Mouse (Mus musculus): Measurements from ENCODE around the gene Tmem260. TPM values are rescaled to one million over a fixed set of nuclear protein-coding genes. Genes with fewer than 3 reads are reported as not detected.

The Tmem260 gene
- total RNA-seq, 2 experiments from 2014 or later: 20.0 to 30.4 TPM

- DNase-seq (ENCODE audit: low spot score in 2 of 2): no peak
- intact Hi-C loops (cut with DNase I): no loop called here
These were observed 92.2 kb downstream of the Tmem260 start for GRCm38 (mm10) chr14:48537795-48538766.

- intact Hi-C loops (cut with DNase I): no loop called here
- no peak for DNase-seq (ENCODE audit: low spot score in 2 of 2)
These were observed 99.2 kb downstream of the Tmem260 start for GRCm38 (mm10) chr14:48545166-48545565.

GRCm38 (mm10) chr14:48546009-48546408 is 100.1 kb downstream of the Tmem260 start:
- no peak for DNase-seq (ENCODE audit: low spot score in 2 of 2)
- intact Hi-C loops (cut with DNase I): no loop called here

GRCm38 (mm10) chr14:48549703-48550102 is 103.8 kb downstream of the Tmem260 start:
- DNase-seq (ENCODE audit: low spot score in 2 of 2): no peak
- intact Hi-C loops (cut with DNase I): no loop called here

GRCm38 (mm10) chr14:48553216-48553615 is 107.3 kb downstream of the Tmem260 start:
- DNase-seq (ENCODE audit: low spot score in 2 of 2): no peak
- intact Hi-C loops (cut with DNase I): no loop called here

- intact Hi-C loops (cut with DNase I): no loop called here
- DNase-seq (ENCODE audit: low spot score in 2 of 2): no peak
These were observed 107.8 kb downstream of the Tmem260 start for GRCm38 (mm10) chr14:48553754-48554153.

- DNase-seq (ENCODE audit: low spot score in 2 of 2): no peak
- intact Hi-C loops (cut with DNase I): no loop called here
These were observed 113.1 kb downstream of the Tmem260 start for GRCm38 (mm10) chr14:48558975-48559374.

GRCm38 (mm10) chr14:48559736-48560135 is 113.8 kb downstream of the Tmem260 start:
- DNase-seq (ENCODE audit: low spot score in 2 of 2): no peak
- intact Hi-C loops (cut with DNase I): no loop called here

GRCm38 (mm10) chr14:48566596-48566995 is 120.7 kb downstream of the Tmem260 start:
- no peak for DNase-seq (ENCODE audit: low spot score in 2 of 2)
- intact Hi-C loops (cut with DNase I): no loop called here

Other genes with a start within 250 kb of the Tmem260 start
- gene Otx2, start 227.7 kb downstream of the Tmem260 start, total RNA-seq (2021): under 1 TPM; 0.16 to 0.39 TPM

All from left cerebral cortex, postnatal 36 days (tissue).